Mouse (Mus musculus) cerebellum, postnatal 25 days (tissue): ENCODE measurements at regions not wholly inside any gene's neighbourhood (a gene's known extent, or its start where the extent isn't known, plus 50 kb on each side); places are given as distances from the start of the nearest gene placed in this dataset.
A peak's percentile ranks its signal among the peaks of the same experiment; 100 is the strongest.
"Not testable (repeated sequence)": the region's sequence is repeated elsewhere in the genome, so short reads cannot be mapped to it uniquely, and the experiment has no call there.

Source experiments
- DNase-seq, 2 experiments: peaks; one replicate each; pipeline ENCODE4 v3.0.0; 2021; ENCODE audit warnings: mixed read lengths in 2 of 2

DNA sequence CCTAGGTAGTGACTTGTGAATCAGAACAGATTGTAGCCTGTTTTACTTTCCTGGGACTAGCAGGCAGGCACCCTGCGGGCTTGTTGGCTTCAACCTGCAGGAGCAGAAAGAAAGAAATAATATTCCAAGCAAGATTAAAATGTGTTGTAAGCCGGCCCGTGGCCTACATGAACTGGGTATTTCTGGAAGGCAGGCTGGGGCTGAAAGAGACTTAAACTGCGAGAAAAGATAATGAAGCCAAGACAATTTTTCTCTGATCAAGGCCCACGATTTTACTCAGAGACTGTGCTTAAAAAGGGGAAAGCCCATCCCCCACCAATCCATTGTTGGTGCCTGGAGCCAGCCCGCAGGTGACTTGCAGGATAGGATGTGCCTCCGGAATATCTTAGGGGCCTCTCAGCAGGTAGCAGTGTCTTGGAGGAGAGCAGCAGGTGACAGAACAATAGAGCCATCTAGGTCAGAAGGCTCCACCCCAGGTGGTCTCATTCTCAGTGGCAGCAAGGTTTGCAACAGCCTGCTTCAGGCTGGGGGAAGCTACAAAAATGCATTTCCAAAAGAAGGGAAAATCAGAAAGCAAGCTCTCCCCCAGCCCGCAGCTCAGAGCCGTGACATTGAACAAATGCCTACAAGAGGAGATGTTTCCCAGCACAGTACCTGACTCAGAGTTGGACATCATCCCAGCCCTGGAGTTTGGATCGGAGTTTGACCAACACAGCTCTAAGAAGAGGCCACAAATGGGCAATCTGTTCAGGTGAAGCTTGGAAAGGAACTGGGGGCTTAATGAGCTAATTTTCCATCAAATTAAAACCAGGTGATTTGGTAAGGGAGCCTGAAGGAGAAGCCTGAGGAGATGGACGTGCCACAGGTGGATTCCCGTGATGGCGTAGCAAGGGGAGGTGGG lies 121.4 kb upstream of the Slc1a3 start:
- peak; percentile 74 to 82 for DNase-seq

DNA sequence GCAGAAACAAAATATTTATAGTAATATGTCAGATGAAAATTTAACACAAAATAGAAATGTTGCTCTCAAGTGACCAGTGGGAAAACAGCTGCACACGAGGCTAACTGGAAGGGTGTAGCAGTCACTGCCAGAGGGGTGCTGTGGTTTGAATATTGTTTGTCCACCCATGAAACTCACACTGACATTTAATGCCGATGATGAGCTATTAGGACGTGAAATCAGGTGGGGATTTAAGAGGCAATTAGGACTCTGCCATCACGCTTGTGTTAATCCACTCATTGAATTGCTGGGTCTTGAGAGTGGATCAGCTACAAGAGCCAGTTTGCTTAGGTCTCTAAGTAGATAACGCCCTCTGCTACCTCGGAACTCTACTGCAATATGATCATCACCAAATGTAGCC lies 114.3 kb upstream of the Slc1a3 start:
- DNase-seq, result no peak

DNA sequence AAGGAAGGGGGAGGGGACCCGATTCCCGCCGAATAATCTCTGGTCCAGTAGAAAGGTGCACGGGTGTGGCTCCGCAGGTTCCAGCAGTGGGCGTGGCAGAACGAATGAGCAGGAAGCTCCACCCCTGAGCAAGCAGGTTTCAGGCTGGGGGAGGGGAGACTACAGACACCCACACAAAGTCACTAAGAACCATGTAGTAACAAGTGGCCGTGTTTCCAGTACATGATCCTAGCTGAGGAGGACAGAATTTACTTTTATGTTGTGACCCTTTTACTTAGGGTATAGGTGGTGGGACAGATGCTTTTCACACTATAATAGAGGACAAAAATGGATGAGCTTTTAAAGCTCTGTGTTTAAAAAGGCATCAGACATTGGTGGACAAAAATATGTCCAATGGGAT lies 112.2 kb upstream of the Slc1a3 start:
- not testable (repeated sequence) for DNase-seq

DNA sequence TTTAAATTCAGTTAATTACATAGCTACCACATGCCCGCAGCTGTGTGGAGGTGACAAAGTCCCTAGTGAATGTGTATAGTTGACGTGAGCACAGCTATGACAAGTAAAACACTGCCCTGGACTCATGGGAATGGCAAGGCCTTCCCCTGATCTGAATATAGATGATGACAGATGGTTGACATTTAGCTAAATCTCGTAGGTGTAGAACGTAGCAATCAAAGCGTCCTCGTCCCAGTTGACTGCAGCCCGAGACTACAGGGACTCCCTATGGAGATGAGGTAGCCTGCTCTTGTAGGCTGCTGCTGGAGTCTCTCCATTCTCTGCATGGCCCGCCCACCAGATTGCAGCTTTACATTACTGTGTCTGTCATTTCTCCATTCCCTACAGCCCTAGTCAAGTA lies 107.0 kb upstream of the Slc1a3 start:
- DNase-seq, result no peak

DNA sequence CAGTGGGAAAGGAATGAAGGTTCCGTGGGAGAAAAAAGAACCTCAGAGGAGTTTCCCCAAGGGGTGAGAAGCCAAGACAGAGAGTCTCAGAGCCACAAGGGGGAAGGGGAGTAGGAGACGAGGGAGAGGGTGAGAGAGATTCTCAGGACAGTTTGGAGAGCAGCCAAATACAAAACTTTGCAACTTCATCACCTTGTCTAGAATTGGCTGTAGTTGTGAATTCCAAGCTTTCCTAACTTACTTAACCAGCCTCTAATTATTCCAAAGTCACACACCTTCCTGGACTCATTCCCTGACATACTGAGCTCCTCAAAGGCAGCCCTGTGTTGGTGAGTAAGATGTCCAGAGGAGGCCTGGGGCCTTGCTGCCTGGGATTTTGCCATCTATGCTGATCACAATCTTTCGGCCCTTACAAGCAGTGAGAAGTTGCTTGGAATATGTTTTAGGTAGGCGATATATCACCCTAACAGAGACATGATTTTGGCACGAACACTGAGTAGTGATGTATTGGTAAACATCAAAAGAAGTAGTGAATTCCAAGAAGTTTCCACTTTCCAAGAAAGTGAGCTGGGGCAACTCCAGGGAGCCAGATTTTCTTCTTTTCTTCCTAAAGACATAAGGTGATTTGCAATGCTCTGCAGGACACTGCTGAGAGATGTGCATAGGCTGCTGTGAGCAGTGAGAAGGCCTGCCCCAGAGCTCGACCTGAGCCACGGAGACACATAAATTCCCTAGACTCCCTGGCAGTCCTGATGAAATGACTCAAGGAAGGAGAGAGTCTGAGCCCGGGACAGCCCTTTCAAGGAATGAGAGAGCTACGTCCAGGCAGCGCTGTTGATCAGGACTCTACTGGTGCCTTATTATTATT lies 106.2 kb upstream of the Slc1a3 start:
- DNase-seq, result no peak

DNA sequence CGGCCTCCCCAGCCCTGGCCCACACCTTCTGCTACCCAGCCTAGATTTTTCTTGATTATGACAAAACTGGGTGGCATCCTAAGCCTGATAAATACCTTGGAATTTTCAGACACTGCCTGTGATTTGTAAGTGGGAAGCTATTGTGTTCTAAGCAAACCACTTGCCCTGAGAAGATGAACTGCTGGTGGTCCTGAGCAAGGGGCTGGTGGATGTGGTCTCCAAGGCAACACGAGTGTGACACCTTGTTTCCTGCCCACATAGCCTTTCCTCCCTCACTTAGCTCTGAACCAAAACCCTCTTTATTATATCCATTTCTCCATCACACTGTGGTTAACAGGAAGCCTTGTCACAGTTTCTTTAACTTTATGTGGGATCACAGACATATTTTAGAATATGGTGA lies 105.4 kb upstream of the Slc1a3 start:
- no peak for DNase-seq

DNA sequence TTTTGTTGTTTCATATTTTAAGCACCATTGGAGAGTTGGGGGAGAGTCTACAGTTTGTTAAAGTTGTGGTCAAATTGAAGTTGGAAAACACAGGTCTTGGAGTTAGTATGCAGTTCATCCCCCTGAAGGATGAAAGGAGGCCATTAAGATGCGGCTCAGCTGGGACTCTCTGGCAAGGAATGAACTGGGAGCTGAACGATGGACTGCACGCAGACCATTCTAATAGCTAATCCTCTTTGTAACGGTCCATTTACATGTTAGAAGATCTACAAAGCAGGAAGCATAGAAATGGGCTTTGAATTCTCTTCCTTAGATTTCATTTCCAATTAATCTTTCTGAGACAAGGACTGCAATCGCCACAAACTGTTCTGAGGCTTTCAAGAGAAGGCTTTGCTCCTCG lies 104.7 kb upstream of the Slc1a3 start:
- DNase-seq, result no peak

DNA sequence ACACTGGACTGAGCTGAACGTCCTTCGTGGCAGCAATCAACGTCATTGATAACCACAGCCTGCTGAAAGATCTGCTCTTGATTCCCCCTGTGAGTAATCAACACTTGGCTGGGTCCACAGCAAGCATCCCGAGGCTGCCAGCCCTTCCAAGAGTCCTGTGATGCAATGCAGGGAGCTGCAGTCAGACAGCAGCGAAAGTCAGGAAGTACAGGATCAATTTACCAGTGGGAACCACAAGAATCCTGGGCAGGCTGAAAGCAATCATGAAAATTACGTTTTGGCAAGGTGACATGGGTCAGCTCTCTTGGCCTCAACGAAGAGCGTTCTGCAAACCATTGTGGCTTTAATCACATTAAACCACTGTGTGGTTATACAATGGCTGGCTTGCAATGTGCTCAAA lies 95.8 kb upstream of the Slc1a3 start:
- DNase-seq, result no peak

DNA sequence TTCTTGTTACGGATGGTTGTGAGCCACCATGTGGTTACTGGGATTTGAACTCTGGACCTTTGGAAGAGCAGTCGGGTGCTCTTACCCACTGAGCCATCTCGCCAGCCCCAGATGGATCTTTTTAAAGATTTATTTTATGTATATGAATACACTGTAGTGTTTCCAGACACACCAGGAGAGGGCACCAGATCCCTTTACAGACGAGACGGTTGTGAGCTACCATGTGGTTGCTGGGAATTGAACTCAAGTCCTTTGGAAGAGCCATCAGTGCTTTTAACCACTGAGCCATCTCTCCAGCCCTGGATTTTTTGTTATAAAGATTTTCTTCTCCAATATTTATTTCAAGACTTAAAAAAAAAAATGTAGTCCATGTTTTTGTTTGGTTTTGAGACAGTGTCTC lies 95.0 kb upstream of the Slc1a3 start:
- not testable (repeated sequence) for DNase-seq

DNA sequence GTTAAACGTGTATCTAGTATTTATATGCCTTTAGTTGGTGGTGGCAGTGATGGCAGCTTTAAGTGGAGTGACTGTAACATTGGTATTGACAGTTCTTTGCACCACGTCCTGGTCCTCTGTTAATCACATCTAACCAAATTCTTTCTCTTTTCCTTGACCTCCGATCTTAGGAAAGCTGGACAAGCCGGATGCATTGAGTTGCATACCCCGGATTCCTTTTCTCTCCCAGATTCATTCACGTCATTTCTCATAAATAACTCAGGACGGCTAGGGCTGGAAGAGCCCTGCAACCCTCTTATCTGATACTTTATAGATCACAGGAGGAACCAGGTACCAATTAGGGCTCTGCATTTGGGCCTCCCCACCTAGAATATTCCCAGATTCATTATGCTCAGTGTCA lies 91.5 kb upstream of the Slc1a3 start:
- DNase-seq, result no peak

DNA sequence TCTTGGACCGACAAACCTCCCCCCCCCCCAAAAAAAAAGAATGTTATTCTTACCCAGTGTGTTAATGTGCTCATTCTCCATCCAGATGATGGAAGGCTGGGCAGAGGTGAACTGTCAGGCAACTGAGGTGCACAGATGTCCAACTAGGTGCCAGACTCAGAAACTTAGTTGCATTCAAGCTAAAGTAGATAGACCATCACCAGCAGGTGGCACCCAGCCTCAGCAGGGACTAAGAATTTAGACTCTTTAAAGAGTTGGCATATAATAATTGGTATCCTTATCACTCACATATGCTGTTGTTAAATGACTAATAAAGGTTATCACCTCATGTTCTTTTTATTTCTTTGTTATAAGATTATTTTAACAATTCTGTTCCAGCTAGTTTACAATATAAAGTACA lies 86.5 kb upstream of the Slc1a3 start:
- DNase-seq, result no peak

DNA sequence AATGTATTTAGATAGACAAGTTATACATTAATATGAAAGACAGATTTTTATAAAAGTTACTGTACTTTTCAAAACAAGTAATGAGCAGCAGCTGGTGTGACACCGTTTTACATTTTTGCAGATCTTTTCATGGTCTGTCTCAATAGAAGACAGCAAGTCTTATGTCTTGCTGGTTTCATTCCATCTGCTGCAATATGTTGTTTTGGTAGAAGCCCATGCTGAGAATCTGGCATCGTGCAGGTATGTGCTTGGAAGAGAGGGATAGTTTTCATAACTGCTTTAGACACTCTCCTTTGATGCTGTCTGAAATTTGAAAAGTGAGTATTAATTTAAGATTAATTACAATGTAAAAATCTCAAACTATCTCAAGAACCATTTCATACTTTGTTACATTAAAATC lies 81.5 kb upstream of the Slc1a3 start:
- peak; percentile 74 to 83 for DNase-seq

DNA sequence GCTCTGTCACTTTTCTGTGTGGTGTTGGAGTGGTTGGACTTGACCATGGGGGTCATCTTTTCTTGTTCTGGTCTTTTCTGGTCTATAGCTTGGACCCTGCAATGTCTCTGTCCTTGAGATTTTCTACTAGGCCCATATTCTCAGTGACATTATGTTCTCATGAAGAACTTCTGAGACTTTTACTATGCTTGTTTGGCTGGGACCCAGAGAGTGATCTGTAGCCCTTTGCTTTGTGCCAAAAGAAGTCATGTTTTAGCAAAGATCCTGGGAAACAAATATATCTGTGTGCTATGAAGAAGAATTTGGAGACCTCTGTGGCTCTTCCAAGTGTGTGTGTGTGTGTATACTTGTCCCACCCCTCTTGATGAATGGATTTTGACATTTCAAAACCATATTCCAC lies 79.4 kb upstream of the Slc1a3 start:
- DNase-seq, result no peak

DNA sequence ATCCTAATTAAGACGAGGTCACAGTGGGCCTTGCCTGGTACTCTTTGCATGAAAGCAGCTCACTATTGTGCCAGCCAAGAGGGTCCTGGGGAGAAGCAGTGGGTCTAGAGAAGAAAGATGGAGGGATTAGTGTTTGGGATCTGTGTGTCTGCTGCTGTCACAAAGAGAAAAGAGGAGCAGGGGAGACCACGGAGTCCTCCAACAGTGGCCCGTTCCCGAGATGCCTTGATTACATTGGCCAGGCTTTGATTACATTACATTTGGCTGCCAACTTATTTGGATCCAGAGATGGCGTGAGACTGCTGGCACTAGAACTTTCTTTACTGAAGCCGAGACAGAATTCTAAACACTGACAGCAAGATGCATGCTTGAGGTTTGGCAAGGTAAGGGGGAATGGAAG lies 78.4 kb upstream of the Slc1a3 start:
- DNase-seq, result no peak

DNA sequence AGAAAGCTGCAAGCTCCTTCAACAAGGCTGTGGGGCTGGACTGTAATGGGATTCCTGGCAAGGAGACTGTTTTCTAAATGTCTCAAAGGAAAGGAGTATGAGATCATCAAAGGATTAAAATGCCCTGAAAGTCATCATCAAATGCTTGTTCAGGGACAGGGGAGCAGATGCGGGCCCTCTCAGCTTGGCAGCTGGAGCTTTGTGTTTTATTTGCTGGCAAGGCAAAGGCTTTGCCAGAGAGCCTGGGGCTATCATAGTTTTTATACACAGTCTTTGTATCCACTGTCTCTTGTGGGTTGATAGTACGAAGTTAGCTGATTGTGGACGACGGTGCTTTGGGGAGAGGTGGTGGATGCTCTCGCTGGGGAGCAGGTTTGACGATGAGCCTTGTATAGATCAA lies 75.0 kb upstream of the Slc1a3 start:
- no peak for DNase-seq

DNA sequence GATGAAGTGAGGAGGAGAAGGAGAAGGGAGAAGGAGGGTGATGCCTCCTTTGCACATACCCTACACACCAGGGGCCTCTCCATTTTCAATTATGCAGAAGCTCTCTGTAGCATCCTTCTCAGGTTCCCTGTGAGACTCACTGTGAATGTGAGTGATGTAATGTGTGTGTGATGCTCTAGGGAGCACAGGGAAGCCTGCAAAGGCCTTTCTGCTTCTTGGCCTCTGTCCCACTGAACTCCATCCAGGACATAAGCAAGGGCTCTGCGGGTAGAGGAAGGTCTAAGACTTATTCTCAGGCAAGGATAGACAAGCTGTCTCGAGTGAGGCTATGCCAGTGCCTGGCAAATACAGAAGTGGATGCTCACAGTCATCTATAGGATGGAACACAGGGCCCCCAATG lies 73.0 kb upstream of the Slc1a3 start:
- DNase-seq, result peak in 1 of 2 experiments; percentile 36

DNA sequence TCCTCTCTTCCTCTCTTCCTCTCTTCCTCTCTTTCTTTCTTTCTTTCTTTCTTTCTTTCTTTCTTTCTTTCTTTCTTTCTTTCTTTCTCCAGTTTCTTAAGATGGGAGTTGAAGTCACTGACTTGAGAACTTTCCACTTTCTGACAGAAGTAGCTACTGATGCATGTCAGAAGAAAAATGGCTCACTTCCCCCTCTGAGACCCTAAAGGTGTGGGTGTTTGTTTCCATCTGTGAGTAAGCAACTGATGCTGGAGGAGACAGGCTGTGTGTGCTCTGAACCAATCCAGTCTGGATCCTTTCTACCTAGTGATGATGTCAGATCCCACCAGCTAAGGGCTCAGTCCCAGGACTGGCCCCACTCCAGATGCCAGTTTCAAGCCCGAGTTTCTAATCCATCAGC lies 72.5 kb upstream of the Slc1a3 start:
- no peak for DNase-seq

DNA sequence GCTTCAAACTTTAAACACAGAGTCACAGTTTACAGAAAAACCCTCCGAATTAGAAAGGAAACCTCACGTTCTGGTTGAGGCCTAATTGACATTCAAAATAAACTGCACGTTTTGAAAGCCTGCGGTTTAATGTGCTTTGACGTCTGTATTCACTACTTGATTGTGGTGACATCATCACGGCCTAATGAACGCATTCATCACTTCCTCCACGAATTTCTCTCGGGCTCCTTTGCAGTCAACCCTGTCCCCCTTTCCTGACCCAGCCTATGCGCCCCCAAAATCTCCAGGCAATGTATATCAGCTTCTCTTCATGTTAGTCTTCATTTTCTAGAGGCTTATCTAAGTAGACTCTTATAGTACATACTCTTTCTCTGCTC lies 71.6 kb upstream of the Slc1a3 start:
- no peak for DNase-seq

DNA sequence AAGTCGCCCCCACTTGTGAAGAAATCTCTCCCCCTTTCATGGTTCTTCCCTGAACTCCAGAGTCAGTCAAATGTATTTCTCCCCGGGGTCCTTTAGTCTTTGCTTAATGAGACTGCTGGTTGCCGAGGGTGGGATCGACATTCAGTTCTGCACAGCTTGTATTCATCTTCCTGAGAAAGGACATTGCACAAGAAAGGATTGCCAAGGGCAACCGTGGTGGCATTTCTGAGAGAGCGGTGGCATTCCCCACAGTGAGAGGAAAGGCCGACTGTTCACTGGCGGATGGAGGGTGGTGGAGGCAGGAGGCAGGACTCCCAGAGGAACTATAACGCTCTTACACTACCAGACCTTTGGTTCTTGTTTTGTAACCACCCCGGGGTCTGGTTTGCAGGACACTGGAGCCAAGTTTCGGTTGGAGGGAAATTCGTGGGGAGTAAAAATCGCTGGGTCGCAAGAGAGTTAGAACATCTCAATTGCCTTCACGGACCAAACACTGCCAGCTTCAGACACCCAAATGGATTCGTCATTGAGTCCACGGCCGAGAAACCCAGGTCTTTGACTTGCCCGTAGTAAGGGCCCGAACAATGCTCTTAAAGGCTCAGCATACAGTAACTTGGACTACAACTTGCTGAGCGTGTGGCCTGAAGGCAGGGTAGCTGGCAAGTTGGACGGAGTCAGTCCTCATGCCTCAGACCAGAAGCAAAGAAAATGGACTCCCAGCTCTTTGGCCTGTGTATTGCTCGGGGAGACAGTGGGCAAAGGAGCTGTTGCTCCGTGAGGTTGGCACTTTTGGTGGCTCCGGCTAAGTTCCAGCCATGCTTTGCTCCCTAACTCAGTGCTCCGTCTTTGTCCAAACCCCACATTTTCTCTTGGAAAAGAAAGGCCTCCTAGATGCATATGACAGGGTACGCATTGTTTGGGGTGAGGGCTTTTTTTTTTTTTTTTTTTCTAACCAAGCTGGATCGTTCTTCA lies 70.9 kb upstream of the Slc1a3 start:
- DNase-seq, result peak in 1 of 2 experiments; percentile 36

DNA sequence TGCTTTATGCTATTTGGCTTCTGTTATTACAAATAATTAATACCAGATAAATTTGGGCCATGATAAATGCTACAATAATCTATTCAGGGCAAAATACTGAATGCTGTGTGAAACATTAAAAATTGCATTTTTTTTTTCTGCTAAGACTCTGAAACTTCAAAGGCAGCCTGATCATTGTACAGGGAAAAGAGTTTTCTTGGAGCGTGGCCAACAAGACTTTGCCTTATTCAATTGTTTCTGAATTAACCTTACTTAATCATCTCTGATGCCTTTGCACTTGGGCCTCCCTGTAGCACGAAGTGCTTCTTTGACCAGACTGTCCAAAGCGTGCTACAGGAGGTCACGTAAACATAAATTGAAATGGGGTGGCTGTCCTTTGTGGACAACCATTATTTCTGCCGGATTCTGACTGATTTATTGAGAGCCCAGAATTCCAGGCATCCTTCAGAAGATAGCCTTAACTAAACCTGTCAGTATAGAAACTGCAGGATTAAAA lies 69.9 kb upstream of the Slc1a3 start:
- DNase-seq, result no peak

DNA sequence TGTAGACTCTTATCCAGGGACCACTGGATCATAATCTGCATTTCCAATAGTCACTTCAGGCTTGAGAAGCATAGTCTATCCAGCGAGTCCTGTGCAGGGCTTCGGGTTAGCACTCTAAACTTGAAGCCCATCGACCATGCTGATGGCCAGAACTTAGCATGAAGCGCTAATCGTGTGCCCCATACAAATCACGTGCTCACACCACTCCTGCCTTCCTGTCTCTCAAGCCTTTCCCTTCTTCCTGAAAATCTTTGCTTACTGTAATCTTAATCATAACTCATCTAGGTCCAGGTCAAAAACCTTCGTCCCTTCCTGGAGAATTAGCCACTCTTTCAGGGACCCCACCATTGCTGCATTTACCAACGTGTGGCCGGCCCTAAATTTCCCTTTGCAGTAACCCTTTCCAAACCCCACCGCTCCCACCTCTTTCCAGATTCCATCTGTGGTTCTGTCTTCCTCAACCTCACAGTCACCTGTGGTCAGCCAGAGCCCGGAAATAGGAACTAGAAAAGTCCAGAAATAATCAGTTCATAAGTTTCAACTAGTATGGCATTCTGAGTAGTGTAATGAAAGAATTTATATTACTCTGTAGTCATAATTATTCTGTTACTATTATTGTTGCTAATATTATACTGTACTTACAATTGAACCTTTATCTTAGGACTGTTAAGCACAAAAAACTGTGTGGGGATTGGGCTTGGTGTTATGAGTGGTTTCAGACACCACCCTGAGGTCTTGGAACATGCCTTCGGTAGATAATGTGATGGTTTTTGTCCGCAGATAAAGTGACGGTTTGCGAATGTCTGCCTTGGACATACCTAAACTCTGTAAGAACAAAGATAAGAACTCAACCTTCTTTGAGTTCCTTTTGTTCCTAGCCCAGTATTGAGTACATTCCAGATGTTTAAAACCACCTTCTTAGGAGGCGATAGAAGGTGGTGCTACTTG lies 57.3 kb upstream of the Slc1a3 start:
- no peak for DNase-seq
